Mouse (Mus musculus) bone marrow, adult 2 months (tissue): ENCODE data around the gene Gps1.

Source experiments
- CTCF ChIP-seq: fragments of 200-500 bp; IDR thresholded peaks from 2 replicates; pipeline ENCODE4 v1.5.1; 2011; ENCODE audit warnings: low read length, control low read depth; ENCODE audit not compliant: control insufficient read depth, insufficient read depth
- POLR2A ChIP-seq: fragments of 200-500 bp; IDR thresholded peaks from 2 replicates; pipeline ENCODE4 v1.6.1; 2011; ENCODE audit warnings: low read depth, mild to moderate bottlenecking, control low read depth, low read length, borderline replicate concordance; ENCODE audit not compliant: control insufficient read depth

- no peak for TF ChIP-seq CTCF
- TF ChIP-seq POLR2A = no peak
Observed at GRCm38 (mm10) chr11:120789355-120789754, 5.3 kb downstream of the Gps1 start.
